Mouse (Mus musculus) liver, adult 2 months (tissue): ENCODE results near the gene Spg11.

ENCODE experiments used
- CTCF ChIP-seq: fragments of 200-500 bp; IDR thresholded peaks from 2 replicates; pipeline ENCODE4 v1.5.1; 2011; ENCODE audit warnings: low read depth, low read length, control low read depth
- POLR2A ChIP-seq: fragments of 200-500 bp; IDR thresholded peaks from 2 replicates; pipeline ENCODE4 v1.6.1; 2011; ENCODE audit warnings: low read length, control low read depth; ENCODE audit not compliant: insufficient read depth; ENCODE audit errors: extremely low read depth

DNA sequence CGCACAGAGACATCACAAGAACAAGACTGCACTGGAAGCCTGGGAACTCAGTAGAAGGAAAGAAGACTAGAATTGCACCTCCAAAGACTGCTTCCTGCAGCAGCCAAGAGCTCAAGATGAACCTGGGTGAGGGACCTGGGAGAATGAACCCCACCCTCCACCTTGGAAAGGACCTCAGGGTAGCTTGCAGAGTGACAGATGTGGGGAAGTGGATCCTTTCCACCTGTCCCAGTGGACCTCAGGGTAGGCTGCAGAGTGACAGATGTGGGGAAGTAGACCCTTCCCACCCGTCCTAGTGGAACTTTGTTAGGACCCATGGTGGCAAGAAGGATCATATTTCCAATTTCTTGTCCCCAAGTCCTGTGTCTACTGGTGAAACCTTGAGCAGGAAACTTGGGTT, 37.1 kb upstream of the Spg11 start:
- TF ChIP-seq CTCF (no peak), POLR2A (no peak)
